Mouse (Mus musculus): ENCODE measurements around the gene Ybx1.

The Ybx1 gene

DNA sequence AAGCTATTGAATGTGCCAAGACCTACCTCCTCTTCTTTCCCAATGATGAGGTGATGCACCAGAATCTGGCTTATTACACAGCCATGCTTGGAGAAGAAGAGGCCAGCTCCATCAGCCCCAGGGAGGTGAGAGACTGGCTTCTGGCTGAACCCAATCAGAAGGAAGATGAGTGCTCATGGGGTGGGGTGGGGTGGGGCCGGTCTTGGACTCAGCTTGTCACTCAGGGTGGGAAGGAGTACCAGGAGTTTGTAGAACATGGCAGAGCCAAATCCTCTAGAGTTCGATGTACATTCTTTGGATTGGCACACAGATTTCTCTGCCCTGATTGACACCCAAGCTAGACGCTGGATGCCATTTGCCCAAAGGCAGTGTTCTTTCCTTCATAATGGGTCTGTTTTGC is 55.7 kb downstream of the Ybx1 start:
- no peak for DNase-seq (ENCODE audit: low read depth, low spot score)

DNA sequence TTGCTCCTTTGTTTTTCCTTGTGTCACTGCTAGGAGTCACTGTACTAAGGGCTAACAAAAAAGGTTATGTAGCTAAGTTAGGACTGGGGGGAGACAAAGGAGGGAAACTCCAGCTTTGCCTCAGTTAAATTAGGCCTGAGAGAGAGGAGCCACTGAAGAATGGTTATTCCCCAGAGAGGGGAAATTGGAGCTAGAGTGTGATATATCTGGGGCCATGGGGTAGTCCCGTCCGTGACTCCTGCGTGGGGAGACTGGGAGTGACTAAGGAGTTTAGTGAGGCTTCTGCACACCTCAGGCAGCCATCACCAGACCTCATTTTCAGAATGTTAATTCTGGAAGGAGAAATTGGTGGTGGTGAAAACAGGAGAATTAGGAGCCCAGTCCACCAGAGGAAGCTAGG is 60.1 kb downstream of the Ybx1 start:
- DNase-seq (ENCODE audit: low read depth, low spot score) = no peak

- DNase-seq (ENCODE audit: low read depth, low spot score) = no peak
These were observed 61.0 kb downstream of the Ybx1 start for GRCm38 (mm10) chr4:119233256-119233901.

DNA sequence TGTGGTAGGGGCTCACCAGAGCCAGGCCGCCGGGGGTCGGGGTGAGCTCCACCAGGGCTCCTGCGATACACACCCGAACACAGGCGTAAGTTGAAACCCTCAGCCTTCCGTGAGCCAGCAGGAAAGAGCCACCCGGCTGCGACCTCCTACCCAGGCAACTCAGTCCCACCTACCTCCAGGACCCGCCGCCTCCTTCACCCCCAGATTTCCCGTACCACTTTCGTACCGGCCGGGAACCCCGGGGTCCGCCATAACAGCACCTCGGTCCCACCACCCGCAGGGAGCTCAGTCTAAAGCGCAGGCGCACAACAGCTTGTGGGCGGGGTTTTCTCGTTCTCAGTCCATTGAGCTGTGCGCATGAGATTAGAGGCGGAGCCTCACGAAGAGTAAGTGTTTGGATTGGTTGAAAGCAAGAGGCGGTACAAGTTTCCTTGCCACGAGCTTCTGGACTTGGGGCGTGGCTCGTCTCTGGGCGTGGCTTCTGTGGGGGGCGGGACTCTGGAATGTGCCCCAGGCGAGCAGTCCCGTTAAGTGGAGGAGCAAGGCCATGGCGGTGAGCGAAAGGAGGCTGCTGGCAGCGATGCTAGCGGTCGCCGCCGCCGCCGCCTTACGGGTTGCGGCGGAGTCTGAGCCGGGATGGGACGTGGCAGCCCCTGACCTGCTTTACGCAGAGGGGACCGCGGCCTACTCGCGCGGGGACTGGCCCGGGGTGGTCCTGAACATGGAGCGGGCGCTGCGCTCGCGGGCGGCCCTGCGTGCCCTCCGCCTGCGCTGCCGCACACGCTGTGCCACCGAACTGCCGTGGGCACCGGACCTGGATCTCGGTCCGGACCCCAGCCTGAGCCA is 61.8 kb downstream of the Ybx1 start, which contains the start of the genes AU022252 and P3h1:
Gene AU022252, minus strand, starts transcription at position 303 of the 846 bp plus-strand sequence.
Gene P3h1, plus strand, starts transcription at position 506 of the 846 bp plus-strand sequence.
- peak; percentile 89 for DNase-seq (ENCODE audit: low read depth, low spot score)

Measured in WW6 (cell line).